Mouse (Mus musculus): ENCODE measurements at regions not wholly inside any gene's neighbourhood (a gene's known extent, or its start where the extent isn't known, plus 50 kb on each side); places are given as distances from the start of the nearest gene placed in this dataset.

DNA sequence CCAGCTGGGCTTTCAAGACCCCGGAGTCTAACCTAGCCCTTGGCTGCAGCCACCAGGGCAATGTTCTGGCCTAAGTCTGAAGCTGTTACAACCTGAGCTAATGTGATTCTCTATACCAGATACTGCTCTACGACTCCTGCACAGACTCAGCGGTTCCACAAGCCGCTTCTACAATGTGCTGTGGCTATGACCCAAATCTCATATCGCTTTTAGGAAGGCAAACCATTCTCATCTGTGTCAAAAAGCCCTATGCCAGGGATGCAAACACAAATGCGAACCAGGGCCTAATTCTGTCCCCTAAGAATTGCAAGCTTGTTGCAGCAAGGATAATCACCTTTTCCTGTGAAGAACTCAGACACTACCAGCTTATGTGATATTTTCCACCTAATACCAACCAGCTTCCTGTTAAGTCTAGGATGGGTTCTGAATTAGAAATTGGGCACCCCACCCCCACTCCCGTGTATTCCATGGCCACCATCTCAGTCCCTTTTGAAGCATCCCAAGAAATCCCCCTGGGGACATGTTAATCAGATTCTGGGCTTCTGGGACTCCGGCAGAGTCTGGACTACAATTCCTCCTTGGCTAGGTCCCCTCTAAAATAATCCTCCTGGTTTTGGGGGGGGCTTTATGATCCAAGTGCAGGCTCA is 182.8 kb downstream of the Sox11 start:
- Histone ChIP-seq H3K36me3 (ENCODE audit: control insufficient read depth, insufficient read depth) (no peaks in the 10 kb centered on the region), H3K27me3 (ENCODE audit: control insufficient read depth, insufficient read depth, low read length) (no peaks in the 10 kb centered on the region), H3K27ac (ENCODE audit: low read length) (no peak overlapping the region), H3K9ac (ENCODE audit: low read length) (no peak overlapping the region), H3K4me3 (ENCODE audit: low read length) (no peak overlapping the region), H3K4me2 (ENCODE audit: low read depth, low read length) (no peak overlapping the region), H3K4me1 (ENCODE audit: control insufficient read depth, insufficient read depth, low read length) (no peaks in the 10 kb centered on the region), H3K9me3 (replicated peaks; ENCODE audit: control insufficient read depth, low read length) (no peaks in the 10 kb centered on the region)
- 79% methylated on average over 8 of the region's 8 CpGs for WGBS
- ATAC-seq (replicated peaks; ENCODE audit: extremely low read depth, insufficient read depth, low FRiP score), result no peak

DNA sequence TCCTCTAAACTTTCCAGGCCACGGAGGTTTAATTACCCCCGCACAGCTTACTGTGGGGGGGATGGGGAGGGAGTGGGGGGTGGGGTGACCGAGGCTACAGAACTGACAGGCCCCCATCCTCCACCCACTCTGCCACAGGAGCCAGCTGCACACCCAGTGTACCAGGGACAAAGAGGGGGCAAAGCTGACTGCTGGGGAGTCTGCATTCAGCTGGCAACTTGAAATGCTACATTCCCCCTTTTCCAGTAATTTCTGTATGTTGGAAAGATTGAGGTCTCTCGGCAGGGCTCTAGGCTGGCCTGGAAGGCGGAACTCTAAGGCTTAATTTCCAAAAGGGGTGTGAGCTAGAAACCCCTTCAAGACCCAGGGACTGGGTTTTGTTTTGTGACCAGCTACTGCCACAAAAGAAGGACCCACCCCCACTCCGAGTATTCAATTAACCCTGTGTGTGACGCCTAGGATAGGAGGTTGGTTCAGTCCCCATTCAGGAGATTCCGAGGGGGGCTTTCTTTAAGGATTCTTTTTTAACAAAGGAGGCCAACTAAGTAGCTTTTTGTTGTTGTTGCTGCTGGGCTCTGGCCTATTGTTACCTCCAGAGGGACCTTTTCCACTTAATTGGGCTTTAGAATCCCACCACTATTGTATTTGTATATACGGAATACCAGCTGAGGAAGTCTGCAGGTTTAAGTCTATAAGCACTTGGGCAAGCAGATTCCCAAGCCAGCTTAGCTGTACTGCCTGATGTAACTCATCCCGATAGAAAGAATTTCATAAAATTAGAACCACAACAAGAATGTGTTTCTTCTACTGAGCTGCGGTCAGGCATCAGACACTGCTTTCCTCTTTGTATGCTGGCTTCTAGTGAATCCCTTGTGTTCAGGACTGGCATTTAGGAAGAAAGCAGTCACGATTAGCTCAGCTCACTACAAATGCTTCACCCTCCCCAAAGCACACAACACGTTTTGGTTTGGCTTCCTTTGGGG is 191.2 kb downstream of the Sox11 start:
- no peaks in the 10 kb centered on the region for H3K36me3 ChIP-seq (ENCODE audit: control insufficient read depth, insufficient read depth)
- ATAC-seq (replicated peaks; ENCODE audit: extremely low read depth, insufficient read depth, low FRiP score), result no peak
- no peaks in the 10 kb centered on the region for H3K9me3 ChIP-seq (replicated peaks; ENCODE audit: control insufficient read depth, low read length)
- no peaks in the 10 kb centered on the region for H3K27me3 ChIP-seq (ENCODE audit: control insufficient read depth, insufficient read depth, low read length)
- no peaks in the 10 kb centered on the region for H3K4me1 ChIP-seq (ENCODE audit: control insufficient read depth, insufficient read depth, low read length)
- H3K27ac ChIP-seq (ENCODE audit: low read length), result no peak overlapping the region
- H3K4me2 ChIP-seq (ENCODE audit: low read depth, low read length), result no peak overlapping the region
- WGBS, result 47% methylated on average over 13 of the region's 13 CpGs
- H3K9ac ChIP-seq (ENCODE audit: low read length), result no peak overlapping the region
- H3K4me3 ChIP-seq (ENCODE audit: low read length), result no peak overlapping the region

DNA sequence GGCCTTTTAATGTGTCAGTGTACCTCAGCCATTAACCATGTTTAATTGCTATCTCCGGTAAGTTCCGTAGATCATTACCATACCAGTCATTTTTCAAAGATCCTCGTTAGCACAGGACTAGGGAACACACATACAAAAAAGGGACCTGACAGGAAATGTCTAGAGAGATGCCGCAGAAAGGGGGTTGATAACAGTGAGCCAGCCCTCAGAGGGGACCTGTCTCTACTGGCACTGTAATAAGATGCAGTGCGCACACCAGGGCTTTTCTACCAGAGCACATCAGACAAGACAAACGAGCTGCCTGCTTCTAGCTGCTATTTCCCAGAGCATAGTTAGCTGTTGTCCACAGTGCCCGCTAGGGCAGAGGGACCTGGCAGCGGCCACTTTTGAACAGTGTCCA is 199.1 kb downstream of the Sox11 start:
- Histone ChIP-seq H3K9ac (ENCODE audit: low read length) (no peak overlapping the region), H3K36me3 (ENCODE audit: control insufficient read depth, insufficient read depth) (no peaks in the 10 kb centered on the region), H3K27ac (ENCODE audit: low read length) (no peak overlapping the region), H3K4me1 (ENCODE audit: control insufficient read depth, insufficient read depth, low read length) (no peaks in the 10 kb centered on the region), H3K4me3 (ENCODE audit: low read length) (no peak overlapping the region), H3K9me3 (replicated peaks; ENCODE audit: control insufficient read depth, low read length) (no peaks in the 10 kb centered on the region), H3K4me2 (ENCODE audit: low read depth, low read length) (no peak overlapping the region), H3K27me3 (ENCODE audit: control insufficient read depth, insufficient read depth, low read length) (no peaks in the 10 kb centered on the region)
- no peak for ATAC-seq (replicated peaks; ENCODE audit: extremely low read depth, insufficient read depth, low FRiP score)
- 71% methylated on average over 8 of the region's 8 CpGs for WGBS

DNA sequence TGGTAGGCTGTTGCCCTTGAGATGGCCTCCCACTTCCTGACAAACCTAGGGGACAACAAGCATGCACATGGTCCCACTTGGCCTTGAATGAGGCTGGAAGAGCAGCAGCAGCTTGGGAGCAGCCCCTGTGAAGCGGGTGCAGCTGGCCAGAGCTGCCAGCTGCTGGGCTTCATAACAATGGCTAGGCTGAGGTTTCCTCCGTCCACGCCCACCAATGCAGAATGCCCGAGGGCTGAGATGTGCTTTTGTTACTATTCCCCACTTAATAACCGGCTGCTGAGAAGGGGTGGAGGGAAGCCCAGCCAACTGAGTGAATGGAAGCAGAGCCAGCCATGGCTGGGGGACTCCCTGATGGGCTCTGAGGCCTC is 202.1 kb downstream of the Sox11 start:
- H3K4me1 ChIP-seq (ENCODE audit: control insufficient read depth, insufficient read depth, low read length), result 0 out of 2 replicates have a peak, but pooled peaks cover 2% of the 10 kb centered on the region
- ATAC-seq (replicated peaks; ENCODE audit: extremely low read depth, insufficient read depth, low FRiP score), result no peak
- H3K27me3 ChIP-seq (ENCODE audit: control insufficient read depth, insufficient read depth, low read length), result no peaks in the 10 kb centered on the region
- H3K36me3 ChIP-seq (ENCODE audit: control insufficient read depth, insufficient read depth), result no peaks in the 10 kb centered on the region
- no peaks in the 10 kb centered on the region for H3K9me3 ChIP-seq (replicated peaks; ENCODE audit: control insufficient read depth, low read length)
- no peak overlapping the region for H3K4me3 ChIP-seq (ENCODE audit: low read length)
- H3K4me2 ChIP-seq (ENCODE audit: low read depth, low read length), result no peak overlapping the region
- WGBS, result 50% methylated on average over 5 of the region's 5 CpGs
- H3K27ac ChIP-seq (ENCODE audit: low read length), result no peak overlapping the region
- no peak overlapping the region for H3K9ac ChIP-seq (ENCODE audit: low read length)

DNA sequence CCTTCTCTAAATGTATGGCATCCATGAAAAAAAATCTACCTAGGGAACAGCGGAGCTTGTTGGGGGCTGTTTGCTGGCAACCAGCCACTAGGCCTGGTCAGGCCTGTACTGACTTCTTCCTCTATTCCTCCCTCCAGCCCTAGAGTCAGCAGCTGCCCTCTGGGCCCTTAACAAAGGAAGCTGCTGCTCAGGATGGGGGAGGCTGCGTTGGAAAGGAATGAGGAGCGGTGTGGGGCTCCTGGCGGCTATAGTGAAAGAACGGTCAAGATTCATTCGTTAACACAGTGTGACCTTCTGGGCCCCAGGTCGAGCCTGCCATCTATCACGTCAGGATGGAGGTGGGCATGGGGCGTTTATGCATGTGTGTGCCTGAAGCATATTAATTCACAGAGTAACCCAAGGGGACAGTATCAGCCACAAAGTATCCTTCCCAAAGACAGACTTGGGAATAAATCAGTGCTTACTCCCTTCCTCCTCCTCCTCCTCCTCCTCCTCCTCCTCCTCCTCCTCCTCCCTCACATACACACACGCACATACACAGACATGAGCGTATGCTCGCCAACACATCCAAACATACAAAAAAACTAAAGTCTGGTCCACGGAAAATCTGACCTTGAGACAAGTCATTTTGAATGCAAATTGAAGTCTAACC is 202.6 kb downstream of the Sox11 start:
- H3K9me3 ChIP-seq (replicated peaks; ENCODE audit: control insufficient read depth, low read length), result no peaks in the 10 kb centered on the region
- peak; percentile 32; the same call in 1 of the 2 replicates for ATAC-seq (replicated peaks; ENCODE audit: extremely low read depth, insufficient read depth, low FRiP score)
- no peak overlapping the region for H3K4me3 ChIP-seq (ENCODE audit: low read length)
- no peak overlapping the region for H3K27ac ChIP-seq (ENCODE audit: low read length)
- 0 out of 2 replicates have a peak, but pooled peaks cover 2% of the 10 kb centered on the region for H3K4me1 ChIP-seq (ENCODE audit: control insufficient read depth, insufficient read depth, low read length)
- WGBS, result 51% methylated on average over 12 of the region's 13 CpGs
- H3K36me3 ChIP-seq (ENCODE audit: control insufficient read depth, insufficient read depth), result no peaks in the 10 kb centered on the region
- no peak overlapping the region for H3K4me2 ChIP-seq (ENCODE audit: low read depth, low read length)
- no peak overlapping the region for H3K9ac ChIP-seq (ENCODE audit: low read length)
- no peaks in the 10 kb centered on the region for H3K27me3 ChIP-seq (ENCODE audit: control insufficient read depth, insufficient read depth, low read length)

- ATAC-seq (replicated peaks; ENCODE audit: extremely low read depth, insufficient read depth, low FRiP score), result no peak
- no peak overlapping the region for H3K4me2 ChIP-seq (ENCODE audit: low read depth, low read length)
- H3K4me1 ChIP-seq (ENCODE audit: control insufficient read depth, insufficient read depth, low read length), result 0 out of 2 replicates have a peak, but pooled peaks cover 2% of the 10 kb centered on the region
- H3K9ac ChIP-seq (ENCODE audit: low read length), result no peak overlapping the region
- H3K9me3 ChIP-seq (replicated peaks; ENCODE audit: control insufficient read depth, low read length), result no peaks in the 10 kb centered on the region
- 82% methylated on average over 13 of the region's 13 CpGs for WGBS
- no peaks in the 10 kb centered on the region for H3K27me3 ChIP-seq (ENCODE audit: control insufficient read depth, insufficient read depth, low read length)
- H3K27ac ChIP-seq (ENCODE audit: low read length), result no peak overlapping the region
- H3K4me3 ChIP-seq (ENCODE audit: low read length), result no peak overlapping the region
- no peaks in the 10 kb centered on the region for H3K36me3 ChIP-seq (ENCODE audit: control insufficient read depth, insufficient read depth)
These were observed 203.4 kb downstream of the Sox11 start for GRCm38 (mm10) chr12:27138663-27139633.

GRCm38 (mm10) chr12:27135997-27136559 is 206.3 kb downstream of the Sox11 start:
- H3K9me3 ChIP-seq (replicated peaks; ENCODE audit: control insufficient read depth, low read length), result no peaks in the 10 kb centered on the region
- H3K4me1 ChIP-seq (ENCODE audit: control insufficient read depth, insufficient read depth, low read length), result 0 out of 2 replicates have a peak, but pooled peaks cover 2% of the 10 kb centered on the region
- WGBS, result 48% methylated on average over 10 of the region's 10 CpGs
- ATAC-seq (replicated peaks; ENCODE audit: extremely low read depth, insufficient read depth, low FRiP score), result no peak
- no peak overlapping the region for H3K4me3 ChIP-seq (ENCODE audit: low read length)
- no peak overlapping the region for H3K4me2 ChIP-seq (ENCODE audit: low read depth, low read length)
- no peaks in the 10 kb centered on the region for H3K36me3 ChIP-seq (ENCODE audit: control insufficient read depth, insufficient read depth)
- no peak overlapping the region for H3K9ac ChIP-seq (ENCODE audit: low read length)
- H3K27ac ChIP-seq (ENCODE audit: low read length), result 0 out of 2 replicates have a peak overlapping the region, but pooled peaks have one; percentile 2
- no peaks in the 10 kb centered on the region for H3K27me3 ChIP-seq (ENCODE audit: control insufficient read depth, insufficient read depth, low read length)

- H3K36me3 ChIP-seq (ENCODE audit: control insufficient read depth, insufficient read depth), result no peaks in the 10 kb centered on the region
- H3K4me1 ChIP-seq (ENCODE audit: control insufficient read depth, insufficient read depth, low read length), result no peaks in the 10 kb centered on the region
- H3K9me3 ChIP-seq (replicated peaks; ENCODE audit: control insufficient read depth, low read length), result no peaks in the 10 kb centered on the region
- H3K4me2 ChIP-seq (ENCODE audit: low read depth, low read length), result no peak overlapping the region
- H3K9ac ChIP-seq (ENCODE audit: low read length), result no peak overlapping the region
- H3K27ac ChIP-seq (ENCODE audit: low read length), result no peak overlapping the region
- 88% methylated on average over 1 of the region's 1 CpGs for WGBS
- ATAC-seq (replicated peaks; ENCODE audit: extremely low read depth, insufficient read depth, low FRiP score), result no peak
- H3K4me3 ChIP-seq (ENCODE audit: low read length), result no peak overlapping the region
- no peaks in the 10 kb centered on the region for H3K27me3 ChIP-seq (ENCODE audit: control insufficient read depth, insufficient read depth, low read length)
These were observed 211.8 kb downstream of the Sox11 start for GRCm38 (mm10) chr12:27130544-27130943.
